Mouse (Mus musculus): Measurements from ENCODE around the gene Gss. TPM values are rescaled to one million over a fixed set of nuclear protein-coding genes. Genes with fewer than 3 reads are reported as not detected.

Gene Gss
- polyA plus RNA-seq, 1 experiment from 2014 or later: 28.0 TPM

DNA sequence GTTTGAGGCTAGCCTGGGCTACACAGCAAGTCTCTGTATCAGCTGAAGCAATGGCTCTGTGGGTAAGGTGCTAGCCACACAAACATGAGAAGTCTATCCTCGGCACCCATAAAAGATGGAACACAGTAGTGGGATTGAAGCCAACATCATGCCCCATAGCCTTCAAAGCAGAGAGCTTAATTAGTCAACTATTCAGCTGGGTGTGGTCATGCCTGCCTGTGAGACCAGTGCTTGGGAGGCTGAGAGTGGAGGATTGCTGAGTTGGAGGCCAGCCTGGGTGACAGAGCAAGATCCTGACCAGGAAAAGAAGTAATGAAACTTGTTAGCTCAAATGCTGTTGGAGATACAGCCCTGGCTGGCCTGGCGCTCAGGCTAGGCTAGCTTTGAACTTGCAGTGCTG is 1.7 kb downstream of the Gss start:
- Histone ChIP-seq H3K9me3 (no peaks in the 10 kb centered on the region), H3K27ac (no peak overlapping the region), H3K9ac (no peak overlapping the region), H3K27me3 (no peaks in the 10 kb centered on the region), H3K4me3 (no peak overlapping the region), H3K4me1 (peaks cover 7% of the 10 kb centered on the region), H3K4me2 (replicated peaks) (no peak overlapping the region), H3K36me3 (no peaks in the 10 kb centered on the region)
- 90% methylated on average over 2 of the region's 2 CpGs for whole genome bisulfite sequencing
- no peak for ATAC-seq (ENCODE audit: insufficient number of reproducible peaks, insufficient read depth, low FRiP score, low TSS enrichment)

DNA sequence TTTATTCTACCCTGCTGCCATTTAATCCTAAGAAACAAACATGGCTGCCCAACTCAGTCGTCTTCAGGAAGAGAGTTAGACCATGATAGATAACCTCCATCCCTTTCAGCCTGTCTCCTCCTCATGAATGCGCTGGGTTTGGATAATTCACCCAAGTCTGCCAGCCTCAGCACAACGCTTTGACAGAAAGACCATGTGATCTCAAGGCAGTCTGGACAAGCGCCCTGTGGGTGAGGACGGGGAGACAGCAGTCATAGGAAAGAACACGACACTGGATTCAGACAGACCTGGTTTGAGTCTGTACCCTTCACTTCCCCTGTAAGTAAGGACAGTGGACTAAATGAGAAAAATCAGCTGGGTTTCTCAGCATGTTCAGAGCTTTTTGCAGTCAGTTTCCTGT is 3.1 kb downstream of the Gss start:
- Histone ChIP-seq H3K9me3 (no peaks in the 10 kb centered on the region), H3K4me2 (replicated peaks) (no peak overlapping the region), H3K27ac (no peak overlapping the region), H3K9ac (no peak overlapping the region), H3K27me3 (no peaks in the 10 kb centered on the region), H3K4me3 (no peak overlapping the region), H3K36me3 (no peaks in the 10 kb centered on the region), H3K4me1 (peaks cover 7% of the 10 kb centered on the region)
- 68% methylated on average over 6 of the region's 6 CpGs for WGBS
- ATAC-seq (ENCODE audit: insufficient number of reproducible peaks, insufficient read depth, low FRiP score, low TSS enrichment): no peak

DNA sequence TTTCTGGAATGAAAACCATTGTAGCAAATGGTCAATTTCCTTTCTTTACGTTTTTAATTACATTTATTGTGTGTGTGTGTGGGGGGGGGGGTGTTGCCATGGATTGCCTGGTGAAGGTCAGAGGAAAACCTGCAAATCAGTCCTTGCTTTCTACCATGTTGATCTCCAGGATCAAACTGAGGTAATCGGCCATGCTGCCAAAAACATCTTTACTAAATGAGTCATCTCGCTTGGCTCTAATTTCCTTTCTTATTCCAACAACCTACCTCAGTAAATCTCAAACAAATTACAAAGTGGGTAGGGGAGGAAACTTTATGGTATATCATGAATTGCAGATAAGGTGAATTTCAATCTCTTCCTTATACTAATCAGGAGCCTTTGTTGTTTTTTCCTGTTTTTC is 4.5 kb downstream of the Gss start:
- Histone ChIP-seq H3K4me3 (no peak overlapping the region), H3K27ac (no peak overlapping the region), H3K27me3 (no peaks in the 10 kb centered on the region), H3K4me1 (peaks cover 7% of the 10 kb centered on the region), H3K36me3 (no peaks in the 10 kb centered on the region), H3K9ac (no peak overlapping the region), H3K4me2 (replicated peaks) (no peak overlapping the region), H3K9me3 (no peaks in the 10 kb centered on the region)
- 81% methylated on average over 3 of the region's 3 CpGs for WGBS
- no peak for ATAC-seq (ENCODE audit: insufficient number of reproducible peaks, insufficient read depth, low FRiP score, low TSS enrichment)

DNA sequence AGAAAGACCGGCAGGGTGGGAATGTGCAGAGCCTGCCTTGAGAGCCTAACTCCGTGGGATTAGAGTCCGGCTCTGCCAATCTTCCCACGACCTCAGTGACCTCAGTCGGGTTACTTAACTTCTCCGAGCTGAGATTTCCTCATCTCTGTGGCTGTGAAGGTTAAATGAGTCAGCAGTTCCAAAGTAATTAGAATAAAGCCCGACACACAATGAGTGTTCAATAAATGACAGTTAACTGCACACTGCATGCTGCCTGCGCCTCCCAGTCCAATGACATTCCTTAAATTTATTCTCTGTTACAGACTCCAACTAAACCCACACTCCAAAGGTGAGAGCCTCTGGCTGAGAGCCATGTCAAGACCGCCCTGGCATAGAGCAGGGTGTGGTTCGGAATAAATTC is 7.1 kb downstream of the Gss start:
- H3K36me3 ChIP-seq: no peaks in the 10 kb centered on the region
- WGBS: 68% methylated on average over 10 of the region's 10 CpGs
- H3K9me3 ChIP-seq: no peaks in the 10 kb centered on the region
- no peak for ATAC-seq (ENCODE audit: insufficient number of reproducible peaks, insufficient read depth, low FRiP score, low TSS enrichment)
- H3K27ac ChIP-seq: no peak overlapping the region
- no peak overlapping the region for H3K4me2 ChIP-seq (replicated peaks)
- H3K4me1 ChIP-seq: no peaks in the 10 kb centered on the region
- no peak overlapping the region for H3K4me3 ChIP-seq
- no peaks in the 10 kb centered on the region for H3K27me3 ChIP-seq
- H3K9ac ChIP-seq: no peak overlapping the region

DNA sequence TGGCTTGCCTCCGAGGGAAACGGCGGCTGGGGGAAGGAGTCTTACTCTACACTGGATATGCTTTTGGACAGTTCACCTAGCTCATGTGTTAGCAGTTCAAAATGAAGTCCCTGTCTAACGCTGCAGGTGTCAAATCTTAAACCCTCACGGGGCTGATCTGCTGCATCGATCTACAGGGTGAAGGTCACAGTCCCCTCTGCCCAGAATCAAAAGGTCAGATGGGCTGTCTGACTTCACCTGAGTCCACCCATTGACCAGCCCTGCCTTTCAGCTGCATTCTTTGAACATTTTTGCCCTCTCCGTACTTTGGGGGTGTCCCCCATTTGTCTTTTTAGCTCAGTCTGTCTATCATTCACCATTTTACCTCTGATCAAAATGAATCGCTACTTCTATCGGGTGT is 7.5 kb downstream of the Gss start:
- H3K27ac ChIP-seq: no peak overlapping the region
- no peak overlapping the region for H3K4me3 ChIP-seq
- ATAC-seq (ENCODE audit: insufficient number of reproducible peaks, insufficient read depth, low FRiP score, low TSS enrichment): no peak
- no peak overlapping the region for H3K9ac ChIP-seq
- WGBS: 81% methylated on average over 9 of the region's 9 CpGs
- no peak overlapping the region for H3K4me2 ChIP-seq (replicated peaks)
- H3K36me3 ChIP-seq: no peaks in the 10 kb centered on the region
- no peaks in the 10 kb centered on the region for H3K9me3 ChIP-seq
- no peaks in the 10 kb centered on the region for H3K4me1 ChIP-seq
- H3K27me3 ChIP-seq: no peaks in the 10 kb centered on the region

DNA sequence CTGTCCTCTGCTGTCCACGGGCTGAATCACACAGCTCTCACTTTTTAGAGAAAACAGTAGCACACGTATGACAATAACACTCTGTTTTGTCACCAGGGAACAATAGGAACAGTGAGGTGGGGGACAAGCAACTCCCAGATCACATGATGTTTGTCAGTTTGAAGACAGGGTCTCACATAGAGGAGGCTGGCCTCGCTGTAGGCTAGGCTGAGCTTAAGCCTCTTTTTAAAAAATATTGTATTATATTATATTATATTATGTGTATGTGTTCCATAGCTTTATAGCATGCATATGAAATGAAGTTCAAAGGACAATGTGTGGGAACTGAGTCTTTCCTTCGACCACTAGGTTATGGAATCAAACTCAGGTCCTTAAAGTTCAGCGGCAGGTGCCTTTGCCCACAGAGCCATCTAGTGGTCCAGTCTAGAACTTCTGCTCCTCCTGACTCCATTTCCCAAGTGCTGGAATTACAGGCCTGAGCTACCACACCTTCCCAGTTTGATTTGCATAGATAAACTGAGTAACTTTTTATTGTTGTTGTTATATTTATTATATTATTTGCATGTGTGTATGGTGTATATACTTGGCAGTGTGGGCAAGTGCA is 8.6 kb downstream of the Gss start:
- ATAC-seq (ENCODE audit: insufficient number of reproducible peaks, insufficient read depth, low FRiP score, low TSS enrichment): no peak
- no peak overlapping the region for H3K4me2 ChIP-seq (replicated peaks)
- WGBS: 44% methylated on average over 5 of the region's 5 CpGs

DNA sequence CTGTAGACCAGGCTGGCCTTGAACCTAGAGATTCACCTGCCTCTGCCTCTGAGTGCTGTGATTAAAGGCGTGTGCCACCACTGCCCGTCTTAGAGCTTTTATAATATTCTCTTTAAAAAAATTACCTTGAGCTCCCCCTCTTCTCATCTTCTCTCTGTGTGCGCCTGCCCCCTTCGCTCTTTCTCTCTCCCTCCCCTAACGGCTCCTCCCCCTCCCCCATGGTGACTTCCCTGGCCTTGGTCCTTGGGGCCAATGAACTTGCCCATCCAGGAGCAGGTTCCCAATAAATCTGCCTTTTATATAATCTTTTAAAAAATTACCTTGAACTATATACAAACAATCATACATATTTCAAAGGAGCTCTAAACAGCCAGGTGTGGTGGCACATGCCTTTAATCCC is 9.6 kb downstream of the Gss start:
- Histone ChIP-seq H3K9ac (no peak overlapping the region), H3K4me2 (replicated peaks) (no peak overlapping the region), H3K4me1 (no peaks in the 10 kb centered on the region), H3K27me3 (no peaks in the 10 kb centered on the region), H3K9me3 (no peaks in the 10 kb centered on the region), H3K4me3 (no peak overlapping the region), H3K36me3 (no peaks in the 10 kb centered on the region), H3K27ac (no peak overlapping the region)
- ATAC-seq (ENCODE audit: insufficient number of reproducible peaks, insufficient read depth, low FRiP score, low TSS enrichment): no peak
- WGBS: 81% methylated on average over 5 of the region's 5 CpGs

More for the DNA sequence above, 8.6 kb downstream of the Gss start:
- H3K27me3 ChIP-seq: no peaks in the 10 kb centered on the region
- H3K36me3 ChIP-seq: no peaks in the 10 kb centered on the region
- no peak overlapping the region for H3K9ac ChIP-seq
- H3K4me1 ChIP-seq: no peaks in the 10 kb centered on the region
- H3K27ac ChIP-seq: no peak overlapping the region
- H3K9me3 ChIP-seq: no peaks in the 10 kb centered on the region
- no peak overlapping the region for H3K4me3 ChIP-seq

DNA sequence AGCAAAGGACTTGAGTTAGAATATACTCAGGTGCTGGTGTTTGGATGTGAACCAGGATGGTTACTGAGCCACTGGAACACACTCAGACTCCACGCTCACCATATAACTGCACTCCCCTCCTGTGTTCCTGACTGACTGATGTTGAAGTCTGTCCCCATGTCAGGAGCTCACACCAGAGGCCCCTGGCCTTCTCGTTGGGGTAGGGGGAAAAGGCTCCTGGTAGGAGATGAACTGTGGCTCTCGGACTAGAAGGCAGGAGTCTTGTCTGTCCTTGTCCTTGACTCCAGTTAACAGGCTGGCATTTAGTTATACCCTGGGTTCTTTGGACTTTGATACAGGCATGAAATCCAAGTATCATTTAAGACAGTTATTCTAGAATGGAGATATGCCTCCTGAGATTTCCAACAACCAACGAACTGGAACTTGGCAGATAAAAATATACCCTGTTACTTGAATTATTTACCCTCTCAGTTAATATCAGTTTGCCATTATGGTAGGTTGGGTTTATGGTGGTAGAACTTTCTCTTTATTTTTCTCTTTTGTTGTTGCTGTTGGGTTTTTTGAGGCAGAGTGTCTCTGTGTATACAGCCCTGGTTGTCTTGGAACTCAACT is 10.1 kb downstream of the Gss start:
- H3K4me2 ChIP-seq (replicated peaks): no peak overlapping the region
- no peaks in the 10 kb centered on the region for H3K9me3 ChIP-seq
- no peak overlapping the region for H3K4me3 ChIP-seq
- no peak overlapping the region for H3K27ac ChIP-seq
- WGBS: 84% methylated on average over 4 of the region's 4 CpGs
- no peak for ATAC-seq (ENCODE audit: insufficient number of reproducible peaks, insufficient read depth, low FRiP score, low TSS enrichment)
- H3K36me3 ChIP-seq: no peaks in the 10 kb centered on the region
- H3K27me3 ChIP-seq: no peaks in the 10 kb centered on the region
- no peaks in the 10 kb centered on the region for H3K4me1 ChIP-seq
- H3K9ac ChIP-seq: no peak overlapping the region

DNA sequence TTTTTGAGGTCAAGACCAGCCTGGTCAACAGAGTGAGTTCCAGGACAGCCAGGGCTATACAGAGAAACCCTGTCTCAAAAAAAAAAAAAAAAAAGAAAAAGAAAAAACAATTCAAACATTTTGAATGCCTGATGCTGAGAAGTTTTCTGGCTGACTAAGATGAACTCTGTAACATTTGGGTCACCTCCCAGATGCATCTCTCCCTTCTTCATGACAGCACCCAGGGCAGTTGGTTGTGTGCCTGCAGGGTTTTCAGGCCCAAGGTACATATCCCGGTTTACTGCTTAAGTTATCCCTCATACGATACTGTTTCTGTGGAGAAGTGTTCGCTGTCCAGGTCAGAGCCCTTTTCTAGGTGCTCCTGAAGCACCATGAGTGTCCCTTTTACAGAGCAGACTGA is 12.3 kb downstream of the Gss start:
- H3K9ac ChIP-seq: no peak overlapping the region
- no peaks in the 10 kb centered on the region for H3K9me3 ChIP-seq
- no peaks in the 10 kb centered on the region for H3K27me3 ChIP-seq
- no peaks in the 10 kb centered on the region for H3K4me1 ChIP-seq
- H3K36me3 ChIP-seq: no peaks in the 10 kb centered on the region
- WGBS: 87% methylated on average over 3 of the region's 3 CpGs
- no peak for ATAC-seq (ENCODE audit: insufficient number of reproducible peaks, insufficient read depth, low FRiP score, low TSS enrichment)
- no peak overlapping the region for H3K4me2 ChIP-seq (replicated peaks)
- no peak overlapping the region for H3K4me3 ChIP-seq
- no peak overlapping the region for H3K27ac ChIP-seq

DNA sequence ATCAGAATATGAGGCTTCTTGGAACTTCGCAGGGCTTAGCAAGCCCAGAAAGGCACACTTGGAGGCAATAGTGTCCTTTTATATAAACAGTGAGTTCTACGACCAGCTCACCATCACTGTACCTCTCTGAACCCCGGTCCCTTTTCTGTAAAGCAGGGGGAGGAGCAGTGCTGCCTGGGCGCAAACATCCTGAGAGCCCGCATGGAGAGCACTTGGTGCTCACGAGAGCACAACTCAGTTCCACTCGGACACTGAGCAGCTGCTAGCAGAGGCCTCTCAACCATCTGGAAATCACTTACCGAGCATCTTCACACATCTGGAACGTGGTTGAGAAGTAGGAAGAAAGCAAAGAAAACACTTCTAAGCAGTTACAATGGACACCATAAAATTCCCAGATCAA is 16.0 kb downstream of the Gss start:
- H3K9me3 ChIP-seq: no peaks in the 10 kb centered on the region
- H3K4me2 ChIP-seq (replicated peaks): no peak overlapping the region
- no peaks in the 10 kb centered on the region for H3K4me1 ChIP-seq
- WGBS: 64% methylated on average over 9 of the region's 9 CpGs
- H3K27me3 ChIP-seq: no peaks in the 10 kb centered on the region
- H3K36me3 ChIP-seq: no peaks in the 10 kb centered on the region
- H3K27ac ChIP-seq: no peak overlapping the region
- no peak overlapping the region for H3K9ac ChIP-seq
- no peak for ATAC-seq (ENCODE audit: insufficient number of reproducible peaks, insufficient read depth, low FRiP score, low TSS enrichment)
- no peak overlapping the region for H3K4me3 ChIP-seq

DNA sequence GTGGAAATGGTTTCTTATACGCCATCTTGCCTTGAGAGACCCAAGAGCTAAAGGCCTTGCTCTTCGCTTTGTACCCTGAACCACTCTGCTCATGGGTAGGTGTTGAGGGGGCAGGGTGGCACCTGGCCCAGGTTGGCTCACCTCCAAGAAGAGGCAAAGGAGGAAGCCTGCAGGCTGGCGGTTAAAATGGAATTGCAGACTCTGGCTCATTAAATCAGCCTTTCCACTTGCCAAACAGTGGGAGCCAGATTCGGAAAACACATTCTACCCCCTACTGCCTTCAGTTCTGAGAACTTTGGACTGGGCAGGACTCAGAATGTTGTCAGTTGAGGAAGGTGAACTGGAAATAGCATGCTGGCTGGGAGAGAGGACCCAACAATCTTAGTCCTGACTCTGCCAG is 17.9 kb downstream of the Gss start:
- Histone ChIP-seq H3K36me3 (no peaks in the 10 kb centered on the region), H3K4me2 (replicated peaks) (no peak overlapping the region), H3K27me3 (no peaks in the 10 kb centered on the region), H3K4me1 (no peaks in the 10 kb centered on the region), H3K9ac (no peak overlapping the region), H3K4me3 (no peak overlapping the region), H3K27ac (no peak overlapping the region), H3K9me3 (no peaks in the 10 kb centered on the region)
- 90% methylated on average over 4 of the region's 4 CpGs for WGBS
- no peak for ATAC-seq (ENCODE audit: insufficient number of reproducible peaks, insufficient read depth, low FRiP score, low TSS enrichment)

DNA sequence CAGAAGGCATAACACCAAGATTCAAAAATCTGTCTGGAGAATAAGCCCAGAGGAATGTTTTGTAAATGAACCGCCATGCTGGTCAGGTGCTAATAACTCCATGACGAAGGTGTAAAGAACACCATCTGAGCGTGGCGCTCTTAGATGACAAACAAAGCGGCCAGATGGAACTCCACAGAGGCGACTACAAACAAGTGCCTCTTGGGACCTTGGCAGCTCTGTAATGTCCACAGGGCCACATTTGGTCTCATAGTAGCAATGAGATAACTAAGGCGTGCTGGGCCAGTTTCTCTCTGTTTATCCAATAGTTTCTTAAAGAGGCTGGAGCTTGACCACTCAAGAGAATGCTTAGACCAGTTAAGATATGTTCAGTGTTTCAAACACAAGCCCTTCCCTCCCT is 18.6 kb downstream of the Gss start:
- Histone ChIP-seq H3K27me3 (no peaks in the 10 kb centered on the region), H3K9me3 (no peaks in the 10 kb centered on the region), H3K9ac (no peak overlapping the region), H3K4me2 (replicated peaks) (no peak overlapping the region), H3K27ac (no peak overlapping the region), H3K4me1 (no peaks in the 10 kb centered on the region), H3K36me3 (no peaks in the 10 kb centered on the region), H3K4me3 (no peak overlapping the region)
- ATAC-seq (ENCODE audit: insufficient number of reproducible peaks, insufficient read depth, low FRiP score, low TSS enrichment): no peak
- 89% methylated on average over 7 of the region's 7 CpGs for WGBS
